Mouse (Mus musculus): Measurements from ENCODE around the gene Col5a3. TPM values are rescaled to one million over a fixed set of nuclear protein-coding genes. Genes with fewer than 3 reads are reported as not detected.
A peak's percentile ranks its signal among the peaks of the same experiment; 100 is the strongest.
"Not testable (repeated sequence)": the region's sequence is repeated elsewhere in the genome, so short reads cannot be mapped to it uniquely, and the experiment has no call there.

Gene Col5a3
- polyA plus RNA-seq (2015; fragmentation: Nextera tagmentation; extraction: Ambion mirVana) = 2.7 and 2.8 TPM in 2 replicates

DNA sequence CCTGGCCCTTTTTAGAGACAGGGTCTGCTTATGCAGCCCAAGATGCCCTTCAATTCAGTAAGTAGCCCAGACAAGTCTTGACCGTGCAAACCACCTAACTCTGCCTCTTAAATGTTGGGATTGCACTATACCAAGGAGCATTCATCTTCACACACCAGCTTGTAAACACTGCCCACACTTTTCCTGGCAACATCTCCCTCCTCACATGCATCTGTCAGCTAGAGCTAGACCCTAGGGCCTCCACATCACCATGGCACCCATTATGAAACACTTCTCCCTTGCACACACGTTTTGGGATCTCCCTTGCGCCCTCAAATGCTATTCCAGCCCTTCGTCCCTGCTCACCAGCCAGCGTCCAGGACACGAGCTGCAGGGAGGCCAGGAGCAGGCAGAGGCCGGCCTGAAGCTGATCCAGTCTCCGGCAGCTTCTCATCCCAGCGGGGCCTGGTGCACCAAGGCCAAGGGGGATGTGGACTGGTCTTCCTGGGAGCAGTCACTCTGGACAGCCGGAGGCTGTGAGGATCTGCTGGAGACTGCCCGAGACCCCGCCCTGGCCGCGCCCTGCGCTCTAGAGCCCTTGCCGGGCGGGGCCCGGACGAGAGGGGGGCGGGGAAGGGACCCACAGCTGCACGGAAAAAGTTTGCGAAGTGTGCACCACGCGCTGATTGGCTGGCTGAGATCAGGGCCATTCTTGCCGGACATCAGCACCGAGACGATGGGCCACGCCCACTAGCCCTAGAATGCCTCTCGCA is at the start of gene Col5a3:
Gene Col5a3, minus strand, starts transcription at position 547 of the 752 bp plus-strand sequence.
- peaks cover 20% of the 10 kb centered on the region for H3K27me3 ChIP-seq (replicated peaks)
- WGBS = 7% methylated on average over 29 of the region's 29 CpGs
- H3K4me3 ChIP-seq (replicated peaks) = peak within 1 kb of the TSS; percentile 14
- peak; percentile 78 for ATAC-seq
- H3K36me3 ChIP-seq = no peaks in the 10 kb centered on the region
- peaks cover 9% of the 10 kb centered on the region for H3K4me1 ChIP-seq (replicated peaks)
- H3K4me2 ChIP-seq (replicated peaks) = peak within 1 kb of the TSS; percentile 56
- 0 out of 2 replicates have a peak within 1 kb of the TSS, but pooled peaks have one; percentile 10 for H3K9ac ChIP-seq
- no peak within 1 kb of the TSS for H3K27ac ChIP-seq
- H3K9me3 ChIP-seq = no peaks in the 10 kb centered on the region

DNA sequence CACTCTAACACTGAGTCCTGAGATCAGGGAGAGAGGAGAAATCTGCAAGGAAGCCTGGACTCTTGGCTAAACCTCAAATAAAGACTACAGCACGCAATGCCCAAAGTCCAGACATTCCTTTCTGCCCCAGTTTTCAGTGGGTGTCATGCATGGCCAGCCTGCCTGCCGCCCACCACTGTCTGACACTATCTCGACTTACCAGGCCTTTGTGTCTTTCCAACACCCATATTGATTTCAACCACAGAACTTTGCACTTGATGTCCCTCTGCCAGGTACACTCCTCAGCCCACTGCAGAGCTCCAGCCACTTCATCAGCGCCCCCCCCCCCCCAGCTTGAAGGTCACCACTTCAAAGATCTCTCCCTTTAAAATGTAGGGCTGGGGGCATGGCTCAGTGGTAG is 47.4 kb upstream of the Col5a3 start:
- H3K27ac ChIP-seq = no peak overlapping the region
- H3K36me3 ChIP-seq = no peaks in the 10 kb centered on the region
- no peak for ATAC-seq
- H3K4me2 ChIP-seq (replicated peaks) = no peak overlapping the region
- H3K4me3 ChIP-seq (replicated peaks) = no peak overlapping the region
- H3K9me3 ChIP-seq = no peaks in the 10 kb centered on the region
- WGBS = 58% methylated on average over 4 of the region's 4 CpGs
- H3K9ac ChIP-seq = no peak overlapping the region
- H3K4me1 ChIP-seq (replicated peaks) = no peaks in the 10 kb centered on the region
- no peaks in the 10 kb centered on the region for H3K27me3 ChIP-seq (replicated peaks)

DNA sequence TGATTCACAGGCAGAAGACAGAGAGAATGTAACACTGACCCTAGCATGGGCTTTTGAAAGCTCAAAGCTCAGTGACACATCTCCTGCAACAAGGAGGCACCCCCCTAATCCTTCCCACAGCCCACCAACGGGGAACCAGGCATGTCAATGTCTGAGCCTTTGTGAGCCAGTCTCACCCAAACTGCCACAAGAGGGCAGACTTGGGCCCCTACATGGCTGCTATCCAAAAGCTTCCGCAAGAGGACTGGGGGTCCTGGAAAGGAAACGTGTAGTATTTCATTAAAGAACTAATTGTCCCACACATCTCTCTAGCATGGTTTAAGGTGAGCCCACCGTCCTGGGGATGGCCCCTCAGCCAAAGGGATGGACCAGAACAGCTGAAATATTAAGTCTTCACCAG is 47.0 kb upstream of the Col5a3 start:
- no peaks in the 10 kb centered on the region for H3K27me3 ChIP-seq (replicated peaks)
- no peak overlapping the region for H3K4me3 ChIP-seq (replicated peaks)
- no peaks in the 10 kb centered on the region for H3K4me1 ChIP-seq (replicated peaks)
- H3K9ac ChIP-seq = no peak overlapping the region
- no peak overlapping the region for H3K4me2 ChIP-seq (replicated peaks)
- H3K36me3 ChIP-seq = no peaks in the 10 kb centered on the region
- 10% methylated on average over 4 of the region's 4 CpGs for WGBS
- H3K9me3 ChIP-seq = no peaks in the 10 kb centered on the region
- H3K27ac ChIP-seq = no peak overlapping the region
- ATAC-seq = no peak

- H3K9me3 ChIP-seq = no peaks in the 10 kb centered on the region
- no peak overlapping the region for H3K9ac ChIP-seq
- no peaks in the 10 kb centered on the region for H3K4me1 ChIP-seq (replicated peaks)
- WGBS = 50% methylated on average over 6 of the region's 6 CpGs
- ATAC-seq = no peak
- no peak overlapping the region for H3K4me2 ChIP-seq (replicated peaks)
- no peak overlapping the region for H3K4me3 ChIP-seq (replicated peaks)
- H3K36me3 ChIP-seq = no peaks in the 10 kb centered on the region
- no peak overlapping the region for H3K27ac ChIP-seq
- no peaks in the 10 kb centered on the region for H3K27me3 ChIP-seq (replicated peaks)
Measured at GRCm38 (mm10) chr9:20859926-20860325, 45.1 kb upstream of the Col5a3 start.

GRCm38 (mm10) chr9:20857131-20857530 is 42.3 kb upstream of the Col5a3 start:
- no peak overlapping the region for H3K4me2 ChIP-seq (replicated peaks)
- no peak overlapping the region for H3K9ac ChIP-seq
- no peaks in the 10 kb centered on the region for H3K27me3 ChIP-seq (replicated peaks)
- no peak overlapping the region for H3K4me3 ChIP-seq (replicated peaks)
- H3K27ac ChIP-seq = no peak overlapping the region
- WGBS = 10% methylated on average over 6 of the region's 6 CpGs
- H3K9me3 ChIP-seq = no peaks in the 10 kb centered on the region
- peak; percentile 61 for ATAC-seq
- no peaks in the 10 kb centered on the region for H3K36me3 ChIP-seq
- no peaks in the 10 kb centered on the region for H3K4me1 ChIP-seq (replicated peaks)

GRCm38 (mm10) chr9:20850179-20850578 is 35.3 kb upstream of the Col5a3 start:
- no peak overlapping the region for H3K4me2 ChIP-seq (replicated peaks)
- H3K27ac ChIP-seq = no peak overlapping the region
- ATAC-seq = no peak
- no peaks in the 10 kb centered on the region for H3K36me3 ChIP-seq
- H3K4me3 ChIP-seq (replicated peaks) = no peak overlapping the region
- 80% methylated on average over 2 of the region's 2 CpGs for WGBS
- no peaks in the 10 kb centered on the region for H3K4me1 ChIP-seq (replicated peaks)
- no peaks in the 10 kb centered on the region for H3K27me3 ChIP-seq (replicated peaks)
- no peaks in the 10 kb centered on the region for H3K9me3 ChIP-seq
- no peak overlapping the region for H3K9ac ChIP-seq

DNA sequence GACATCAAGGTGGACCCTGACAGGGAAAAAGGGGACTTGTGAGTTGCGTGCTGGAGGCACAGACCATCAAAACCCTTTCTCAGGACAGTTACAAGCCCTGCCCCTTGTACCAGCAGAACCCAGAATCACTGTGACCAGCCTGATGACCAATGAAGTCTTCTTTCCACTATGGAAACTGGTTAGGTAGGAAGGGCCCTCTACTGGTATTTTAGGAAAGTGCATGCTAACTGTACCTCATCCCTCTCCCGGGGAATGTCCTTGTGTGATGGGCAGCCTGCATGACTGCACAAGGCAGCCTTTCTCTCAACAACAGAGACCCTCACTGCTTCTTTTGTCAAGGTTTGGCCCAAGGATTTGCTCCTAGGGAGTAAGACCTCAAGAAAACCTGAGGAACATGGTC is 27.8 kb upstream of the Col5a3 start:
- Histone ChIP-seq H3K4me1 (replicated peaks) (no peaks in the 10 kb centered on the region), H3K4me3 (replicated peaks) (no peak overlapping the region), H3K9me3 (no peaks in the 10 kb centered on the region), H3K36me3 (no peaks in the 10 kb centered on the region), H3K4me2 (replicated peaks) (no peak overlapping the region), H3K9ac (no peak overlapping the region), H3K27ac (no peak overlapping the region), H3K27me3 (replicated peaks) (no peaks in the 10 kb centered on the region)
- 28% methylated on average over 2 of the region's 2 CpGs for WGBS
- ATAC-seq = no peak

GRCm38 (mm10) chr9:20842211-20842610 is 27.3 kb upstream of the Col5a3 start:
- no peak overlapping the region for H3K27ac ChIP-seq
- H3K9me3 ChIP-seq = no peaks in the 10 kb centered on the region
- ATAC-seq = no peak
- H3K36me3 ChIP-seq = no peaks in the 10 kb centered on the region
- no peak overlapping the region for H3K4me3 ChIP-seq (replicated peaks)
- H3K4me1 ChIP-seq (replicated peaks) = no peaks in the 10 kb centered on the region
- WGBS = 53% methylated on average over 4 of the region's 4 CpGs
- no peak overlapping the region for H3K4me2 ChIP-seq (replicated peaks)
- H3K9ac ChIP-seq = no peak overlapping the region
- H3K27me3 ChIP-seq (replicated peaks) = no peaks in the 10 kb centered on the region

DNA sequence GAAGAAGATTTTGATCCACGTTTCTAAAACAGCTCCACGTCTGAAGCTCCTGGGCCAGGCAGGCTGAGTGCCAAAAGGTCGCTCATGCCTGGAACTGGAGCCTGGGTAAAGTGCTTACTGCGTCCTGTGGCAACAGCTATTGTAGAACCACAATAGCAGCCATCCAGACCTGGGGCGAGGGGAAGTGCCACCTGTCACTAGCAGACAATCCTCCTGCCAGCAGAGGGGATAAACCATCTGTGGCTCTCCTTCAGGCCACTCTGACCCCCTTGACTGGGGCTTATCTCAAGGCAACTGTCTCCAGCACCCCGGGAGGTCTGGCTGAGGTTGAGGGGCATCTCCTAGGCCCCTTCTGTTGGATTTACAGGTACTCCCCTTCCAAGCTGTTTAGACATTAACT is 24.1 kb upstream of the Col5a3 start:
- 49% methylated on average over 6 of the region's 6 CpGs for WGBS
- Histone ChIP-seq H3K4me1 (replicated peaks) (no peaks in the 10 kb centered on the region), H3K36me3 (no peaks in the 10 kb centered on the region), H3K27ac (no peak overlapping the region), H3K9me3 (no peaks in the 10 kb centered on the region), H3K4me3 (replicated peaks) (no peak overlapping the region), H3K4me2 (replicated peaks) (no peak overlapping the region), H3K9ac (no peak overlapping the region), H3K27me3 (replicated peaks) (no peaks in the 10 kb centered on the region)
- no peak for ATAC-seq

DNA sequence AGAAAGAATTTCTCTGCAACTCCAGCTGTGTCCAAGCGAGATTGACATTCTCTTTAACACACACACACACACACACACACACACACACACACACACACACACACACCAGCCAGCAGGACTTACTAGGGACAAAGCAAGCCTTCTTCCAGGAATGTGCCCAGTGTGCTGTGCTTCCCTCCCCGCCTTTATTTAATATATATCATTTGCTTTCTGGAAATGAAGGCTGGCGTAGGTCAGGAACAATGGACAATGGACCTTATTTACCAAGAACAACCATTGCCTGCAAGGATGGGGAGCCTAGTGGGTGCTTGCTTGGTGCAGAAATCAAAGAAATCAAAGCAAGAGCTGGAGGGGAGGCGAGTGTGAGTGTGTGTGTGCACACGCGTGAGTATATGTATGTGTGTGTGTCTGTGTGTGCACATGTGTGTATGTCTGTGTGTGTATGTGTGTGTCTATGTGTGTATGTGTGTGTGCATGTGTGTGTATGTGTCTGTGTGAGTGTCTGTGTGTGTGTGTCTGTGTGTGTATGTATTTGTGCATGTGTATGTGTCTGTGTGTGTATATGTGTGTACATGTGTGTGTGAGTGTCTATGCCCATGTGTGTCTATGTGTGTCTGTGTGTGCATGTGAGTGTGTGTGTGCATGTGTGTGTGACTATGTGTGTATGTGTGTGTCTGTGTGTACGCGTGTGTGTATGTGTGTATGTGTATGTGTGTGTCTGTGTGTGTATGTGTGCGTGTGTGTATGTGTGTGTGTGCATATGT is 22.5 kb upstream of the Col5a3 start:
- Histone ChIP-seq H3K9me3 (no peaks in the 10 kb centered on the region), H3K4me1 (replicated peaks) (no peaks in the 10 kb centered on the region), H3K4me2 (replicated peaks) (no peak overlapping the region), H3K36me3 (no peaks in the 10 kb centered on the region), H3K9ac (no peak overlapping the region), H3K27ac (no peak overlapping the region), H3K4me3 (replicated peaks) (no peak overlapping the region), H3K27me3 (replicated peaks) (no peaks in the 10 kb centered on the region)
- no peak for ATAC-seq
- whole genome bisulfite sequencing = 80% methylated on average over 9 of the region's 9 CpGs

GRCm38 (mm10) chr9:20835431-20835954 is 20.6 kb upstream of the Col5a3 start:
- not testable (repeated sequence) for H3K9ac ChIP-seq; H3K27ac ChIP-seq; H3K4me3 ChIP-seq (replicated peaks); ATAC-seq; H3K36me3 ChIP-seq; H3K9me3 ChIP-seq; H3K4me2 ChIP-seq (replicated peaks); H3K4me1 ChIP-seq (replicated peaks); H3K27me3 ChIP-seq (replicated peaks)
- WGBS = 84% methylated on average over 11 of the region's 11 CpGs

DNA sequence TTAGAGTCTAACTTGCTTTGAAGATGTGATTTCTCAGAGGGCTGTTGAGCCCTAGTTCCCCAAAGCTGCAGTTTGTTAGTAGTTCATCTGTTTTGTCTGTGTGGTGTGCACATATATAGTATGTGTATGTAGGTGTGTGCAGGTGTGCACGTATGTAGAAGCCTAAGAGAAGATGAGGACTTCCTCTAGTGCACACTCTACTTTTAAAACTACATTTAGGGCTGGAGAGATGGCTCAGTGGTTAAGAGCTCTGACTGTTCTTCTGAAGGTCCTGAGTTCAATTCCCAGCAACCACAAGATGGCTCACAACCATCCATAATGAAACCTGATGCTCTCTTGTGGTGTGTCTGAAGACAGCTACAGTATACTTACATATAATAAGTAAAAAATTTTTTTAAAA is 20.0 kb upstream of the Col5a3 start:
- H3K27me3 ChIP-seq (replicated peaks) = no peaks in the 10 kb centered on the region
- ATAC-seq = no peak
- no peak overlapping the region for H3K4me3 ChIP-seq (replicated peaks)
- 70% methylated on average over 1 of the region's 1 CpGs for WGBS
- peaks cover 5% of the 10 kb centered on the region; the same call in 1 of the 2 replicates for H3K4me1 ChIP-seq (replicated peaks)
- no peak overlapping the region for H3K27ac ChIP-seq
- no peak overlapping the region for H3K9ac ChIP-seq
- no peak overlapping the region for H3K4me2 ChIP-seq (replicated peaks)
- H3K36me3 ChIP-seq = no peaks in the 10 kb centered on the region
- H3K9me3 ChIP-seq = no peaks in the 10 kb centered on the region
